Mouse (Mus musculus) myocyte (in vitro differentiated cells): Measurements from ENCODE around the gene Zdhhc7.

Experiments used
- E2F4 ChIP-seq: IDR thresholded peaks from one replicate; pipeline ENCODE4 v1.6.1; 2011; ENCODE audit warnings: mild to moderate bottlenecking, control low read depth, moderate library complexity; ENCODE audit not compliant: insufficient read depth
- MAX ChIP-seq: IDR thresholded peaks from one replicate; pipeline ENCODE4 v1.6.1; 2011; ENCODE audit warnings: low read depth, mild to moderate bottlenecking, control low read depth
- MYOG ChIP-seq, 3 experiments: IDR thresholded peaks; one replicate each; pipeline ENCODE4 v1.6.1; 2011; ENCODE audit warnings: control low read depth in 2 of 3, low read depth in 2 of 3, mild to moderate bottlenecking in 2 of 3; ENCODE audit not compliant: insufficient read length in 2 of 3, control insufficient read depth in 1 of 3, insufficient read depth in 1 of 3
- POLR2A ChIP-seq: IDR thresholded peaks from one replicate; pipeline ENCODE4 v1.6.1; 2011; ENCODE audit warnings: low read depth, mild to moderate bottlenecking, control low read depth, moderate library complexity; ENCODE audit not compliant: insufficient read length
- POLR2AphosphoS2 ChIP-seq: IDR thresholded peaks from one replicate; pipeline ENCODE4 v1.6.1; 2011; ENCODE audit warnings: low read depth, control low read depth; ENCODE audit not compliant: insufficient read length
- TCF12 ChIP-seq: IDR thresholded peaks from one replicate; pipeline ENCODE4 v1.6.1; 2011; ENCODE audit warnings: mild to moderate bottlenecking, control low read depth; ENCODE audit not compliant: poor library complexity, insufficient read depth, severe bottlenecking
- USF1 ChIP-seq: IDR thresholded peaks from one replicate; pipeline ENCODE4 v1.6.1; 2011; ENCODE audit warnings: low read depth, mild to moderate bottlenecking, control low read depth, moderate library complexity

- TF ChIP-seq POLR2A (no peak), MYOG (IDR thresholded peaks at IDR 0.05; ENCODE audit: control insufficient read depth in 1 of 3, insufficient read depth in 1 of 3, insufficient read length in 2 of 3, low read depth in 2 of 3) (no peak), USF1 (no peak), POLR2AphosphoS2 (no peak), TCF12 (no peak), MAX (no peak), E2F4 (no peak)
These were observed 25.3 kb upstream of the Zdhhc7 start for GRCm38 (mm10) chr8:120126357-120127161.
